Mouse (Mus musculus): ENCODE measurements around the gene Timm29. TPM values are rescaled to one million over a fixed set of nuclear protein-coding genes. Genes with fewer than 3 reads are reported as not detected.
"Not testable (repeated sequence)": the region's sequence is repeated elsewhere in the genome, so short reads cannot be mapped to it uniquely, and the experiment has no call there.

Gene Timm29
- polyA plus RNA-seq, 1 experiment: 50.4 TPM

- no peak for TF ChIP-seq CTCF (IDR thresholded peaks at IDR 0.05; ENCODE audit: extremely low read depth, insufficient read depth, low read length)
- H3K4me3 ChIP-seq (ENCODE audit: insufficient read depth, low read length): peak overlapping the region; percentile 54
- H3K4me1 ChIP-seq (ENCODE audit: control insufficient read depth, insufficient read depth, low read length): 0 out of 2 replicates have a peak, but pooled peaks cover 6% of the 10 kb centered on the region
- 0 out of 2 replicates have a peak overlapping the region, but pooled peaks have one; percentile 11 for H3K27ac ChIP-seq (ENCODE audit: insufficient read depth, low read length)
These were observed 455 bp upstream of the Timm29 start for GRCm38 (mm10) chr9:21591831-21592702.

- 0 out of 2 replicates have a peak, but pooled peaks have one; percentile 6 for TF ChIP-seq POLR2A (IDR thresholded peaks at IDR 0.05; ENCODE audit: extremely low read depth, insufficient read depth, low read length)
- TF ChIP-seq CTCF (IDR thresholded peaks at IDR 0.05; ENCODE audit: extremely low read depth, insufficient read depth, low read length): no peak
- Histone ChIP-seq H3K4me1 (ENCODE audit: control insufficient read depth, insufficient read depth, low read length) (0 out of 2 replicates have a peak, but pooled peaks cover 4% of the 10 kb centered on the region), H3K4me3 (ENCODE audit: insufficient read depth, low read length) (peak overlapping the region; percentile 54), H3K27ac (ENCODE audit: insufficient read depth, low read length) (peak overlapping the region; percentile 29)
These were observed 700 bp downstream of the Timm29 start for GRCm38 (mm10) chr9:21593122-21593721.

GRCm38 (mm10) chr9:21594350-21594749 is 1.8 kb downstream of the Timm29 start:
- H3K4me3 ChIP-seq (ENCODE audit: insufficient read depth, low read length): peak overlapping the region; percentile 54; the same call in 1 of the 2 replicates

DNA sequence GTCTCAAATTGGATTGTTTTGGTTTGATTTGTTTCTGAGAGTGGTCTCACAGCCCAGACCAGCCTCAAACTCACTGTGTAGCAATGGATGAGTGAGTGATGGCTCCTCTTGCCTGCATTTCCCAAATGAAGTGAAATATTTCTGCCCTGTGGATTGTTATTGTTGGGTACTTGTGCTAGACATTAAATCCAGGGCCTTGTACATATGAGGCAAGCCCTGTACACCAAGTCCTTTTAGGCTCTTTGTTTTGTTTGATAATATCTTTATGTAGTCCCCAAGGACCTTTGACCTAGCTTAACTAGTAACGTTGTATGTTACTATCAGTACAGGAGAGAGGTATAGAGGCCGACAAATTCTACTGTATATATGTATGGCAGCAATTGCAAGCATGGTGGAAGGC is 2.3 kb downstream of the Timm29 start:
- Histone ChIP-seq H3K4me3 (ENCODE audit: insufficient read depth, low read length) (peak overlapping the region; percentile 54; the same call in 1 of the 2 replicates), H3K4me1 (ENCODE audit: control insufficient read depth, insufficient read depth, low read length) (0 out of 2 replicates have a peak, but pooled peaks cover 4% of the 10 kb centered on the region), H3K27ac (ENCODE audit: insufficient read depth, low read length) (no peak overlapping the region)
- TF ChIP-seq CTCF (IDR thresholded peaks at IDR 0.05; ENCODE audit: extremely low read depth, insufficient read depth, low read length) (no peak), POLR2A (IDR thresholded peaks at IDR 0.05; ENCODE audit: extremely low read depth, insufficient read depth, low read length) (no peak)

More at GRCm38 (mm10) chr9:21594350-21594749, 1.8 kb downstream of the Timm29 start:
- H3K27ac ChIP-seq (ENCODE audit: insufficient read depth, low read length); H3K4me1 ChIP-seq (ENCODE audit: control insufficient read depth, insufficient read depth, low read length): not testable (repeated sequence)

GRCm38 (mm10) chr9:21598198-21598597 is 5.7 kb downstream of the Timm29 start:
- Histone ChIP-seq H3K4me1 (ENCODE audit: control insufficient read depth, insufficient read depth, low read length) (no peaks in the 10 kb centered on the region), H3K4me3 (ENCODE audit: insufficient read depth, low read length) (no peak overlapping the region), H3K27ac (ENCODE audit: insufficient read depth, low read length) (no peak overlapping the region)
- TF ChIP-seq POLR2A (IDR thresholded peaks at IDR 0.05; ENCODE audit: extremely low read depth, insufficient read depth, low read length) (no peak), CTCF (IDR thresholded peaks at IDR 0.05; ENCODE audit: extremely low read depth, insufficient read depth, low read length) (peak; percentile 22; the same call in 1 of the 2 replicates)

DNA sequence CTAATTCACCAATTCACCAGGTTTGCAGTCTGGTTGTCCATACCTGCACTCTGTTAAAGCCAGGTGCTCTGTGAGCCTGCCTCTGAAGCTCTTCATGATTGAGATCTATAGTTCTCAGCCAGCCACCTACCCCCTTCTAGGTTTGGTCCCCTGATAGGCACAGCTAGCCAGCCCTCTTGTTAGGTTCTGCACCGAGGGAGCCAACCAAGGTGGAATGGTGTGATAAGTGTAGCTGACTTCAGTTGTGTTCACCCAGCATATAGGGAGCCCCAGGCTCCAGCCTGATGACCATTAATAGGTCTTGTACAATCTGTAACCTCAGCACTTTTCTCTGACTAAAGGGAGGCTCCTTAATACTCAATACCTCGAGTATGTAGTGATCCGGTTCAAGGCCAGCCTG is 7.7 kb downstream of the Timm29 start:
- Histone ChIP-seq H3K4me1 (ENCODE audit: control insufficient read depth, insufficient read depth, low read length) (no peaks in the 10 kb centered on the region), H3K4me3 (ENCODE audit: insufficient read depth, low read length) (no peak overlapping the region), H3K27ac (ENCODE audit: insufficient read depth, low read length) (no peak overlapping the region)
- TF ChIP-seq POLR2A (IDR thresholded peaks at IDR 0.05; ENCODE audit: extremely low read depth, insufficient read depth, low read length): no peak
- TF ChIP-seq CTCF (IDR thresholded peaks at IDR 0.05; ENCODE audit: extremely low read depth, insufficient read depth, low read length): no peak

DNA sequence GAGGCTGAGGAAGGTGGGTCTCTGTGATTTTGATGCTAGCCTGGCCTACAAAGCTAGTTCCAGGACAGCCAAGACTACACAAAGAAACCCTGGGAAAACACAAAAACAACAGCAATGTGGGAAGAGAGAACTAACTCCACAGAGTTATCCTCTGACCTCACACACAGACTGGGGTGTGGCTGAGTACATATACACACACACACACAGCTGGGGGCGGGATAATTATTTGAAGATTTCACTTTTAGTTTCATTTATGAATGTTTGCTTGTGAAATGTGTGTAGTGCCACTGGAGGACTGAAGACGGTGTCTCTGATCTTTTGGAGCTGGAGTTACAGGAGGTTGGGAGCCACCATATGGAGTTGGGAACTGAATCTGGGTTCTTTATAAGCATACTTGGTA is 8.6 kb downstream of the Timm29 start:
- TF ChIP-seq POLR2A (IDR thresholded peaks at IDR 0.05; ENCODE audit: extremely low read depth, insufficient read depth, low read length) (no peak), CTCF (IDR thresholded peaks at IDR 0.05; ENCODE audit: extremely low read depth, insufficient read depth, low read length) (no peak)

DNA sequence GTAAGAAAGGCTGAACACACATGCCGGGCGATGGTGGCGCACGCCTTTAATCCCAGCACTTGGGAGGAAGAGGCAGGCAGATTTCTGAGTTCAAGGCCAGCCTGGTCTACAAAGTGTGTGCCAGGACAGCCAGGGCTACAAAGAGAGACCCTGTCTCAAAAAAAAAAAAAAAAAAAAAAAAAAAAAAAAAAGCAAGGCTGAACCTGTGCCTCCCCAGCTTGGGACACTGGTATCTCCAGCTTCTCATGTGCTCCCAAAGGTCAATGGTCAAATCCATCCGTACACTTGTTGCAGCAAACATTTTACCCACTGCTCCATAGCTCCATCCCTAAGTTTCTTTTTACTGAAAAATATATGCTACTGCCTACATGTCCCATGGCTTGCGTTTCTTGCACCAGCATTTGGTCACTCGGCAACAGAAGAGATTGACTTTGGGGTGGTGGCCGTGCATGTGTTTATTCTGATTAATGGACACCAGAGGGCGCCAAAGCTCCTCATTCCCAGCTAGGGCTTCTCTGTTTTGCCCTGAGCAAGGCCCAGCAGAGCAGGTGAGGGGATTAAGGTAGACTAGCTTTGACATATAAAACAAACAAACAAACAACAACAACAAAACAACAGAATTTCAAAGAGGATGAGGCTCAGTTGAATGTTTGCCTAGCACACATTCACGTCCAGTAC is 9.3 kb downstream of the Timm29 start:
- peak; percentile 85 for TF ChIP-seq CTCF (IDR thresholded peaks at IDR 0.05; ENCODE audit: extremely low read depth, insufficient read depth, low read length)
- no peak for TF ChIP-seq POLR2A (IDR thresholded peaks at IDR 0.05; ENCODE audit: extremely low read depth, insufficient read depth, low read length)
- no peak overlapping the region for H3K27ac ChIP-seq (ENCODE audit: insufficient read depth, low read length)
- H3K4me3 ChIP-seq (ENCODE audit: insufficient read depth, low read length): no peak overlapping the region
- H3K4me1 ChIP-seq (ENCODE audit: control insufficient read depth, insufficient read depth, low read length): no peaks in the 10 kb centered on the region

More for the DNA sequence above, 8.6 kb downstream of the Timm29 start:
- Histone ChIP-seq H3K4me1 (ENCODE audit: control insufficient read depth, insufficient read depth, low read length) (no peaks in the 10 kb centered on the region), H3K27ac (ENCODE audit: insufficient read depth, low read length) (no peak overlapping the region), H3K4me3 (ENCODE audit: insufficient read depth, low read length) (no peak overlapping the region)

- H3K27ac ChIP-seq (ENCODE audit: insufficient read depth, low read length): no peak overlapping the region
- TF ChIP-seq CTCF (IDR thresholded peaks at IDR 0.05; ENCODE audit: extremely low read depth, insufficient read depth, low read length) (no peak), POLR2A (IDR thresholded peaks at IDR 0.05; ENCODE audit: extremely low read depth, insufficient read depth, low read length) (no peak)
- no peaks in the 10 kb centered on the region for H3K4me1 ChIP-seq (ENCODE audit: control insufficient read depth, insufficient read depth, low read length)
- H3K4me3 ChIP-seq (ENCODE audit: insufficient read depth, low read length): no peak overlapping the region
These were observed 11.6 kb downstream of the Timm29 start for GRCm38 (mm10) chr9:21604119-21604518.
